Mouse (Mus musculus) CH12.LX (cell line): ENCODE data around the gene Card10. TPM values are rescaled to one million over a fixed set of nuclear protein-coding genes. Genes with fewer than 3 reads are reported as not detected.

ENCODE experiments used
- DNase-seq: peaks from one replicate; pipeline ENCODE4 v3.0.0-alpha.2; 2013; ENCODE audit errors: extremely low read depth
- H3K27ac ChIP-seq: 2 replicates; pipeline ENCODE4 v1.5.1; 2012; ENCODE audit warnings: low read depth, mild to moderate bottlenecking, control low read depth, moderate library complexity; ENCODE audit not compliant: insufficient read depth
- H3K27me3 ChIP-seq: replicated peaks from 2 replicates; pipeline ENCODE3; 2012; ENCODE audit warnings: inconsistent platforms
- H3K36me3 ChIP-seq, 2 experiments: replicated peaks in 1 of 2; 2 replicates each; pipeline versions ENCODE3 to v1.6.1; 2012; ENCODE audit warnings: inconsistent platforms in 1 of 2, low read length in 1 of 2, mild to moderate bottlenecking in 1 of 2, mixed read lengths in 1 of 2, moderate library complexity in 1 of 2; ENCODE audit not compliant: control insufficient read depth in 1 of 2, insufficient read depth in 1 of 2
- H3K4me1 ChIP-seq, 2 experiments: 2 replicates each; pipeline ENCODE4 v1.6.1; 2012; ENCODE audit warnings: inconsistent platforms in 1 of 2, moderate library complexity in 1 of 2; ENCODE audit not compliant: insufficient read depth in 2 of 2, control insufficient read depth in 1 of 2
- H3K4me2 ChIP-seq: 2 replicates; pipeline ENCODE4 v1.6.1; 2012; ENCODE audit warnings: low read depth, mild to moderate bottlenecking, control low read depth; ENCODE audit not compliant: poor library complexity, insufficient read depth, severe bottlenecking
- H3K4me3 ChIP-seq, 3 experiments: fragments of 150-350 bp in 1 of 3; sonication (generic) in 1 of 3; replicated peaks in 1 of 3; 2 replicates each; pipeline versions ENCODE3 to v1.5.1; 2011 to 2012; ENCODE audit warnings: low read depth in 2 of 3, low read length in 2 of 3, mild to moderate bottlenecking in 2 of 3, moderate library complexity in 2 of 3, control low read depth in 1 of 3, improper control_type of control experiment in 1 of 3, inconsistent platforms in 1 of 3, mixed read lengths in 1 of 3; ENCODE audit not compliant: poor library complexity in 1 of 3
- H3K79me2 ChIP-seq: replicated peaks from 2 replicates; pipeline ENCODE4 v1.6.1; 2012; ENCODE audit warnings: mild to moderate bottlenecking, moderate library complexity; ENCODE audit not compliant: control insufficient read depth, poor library complexity, insufficient read depth, severe bottlenecking; ENCODE audit errors: extremely low read depth
- H3K9ac ChIP-seq: 2 replicates; pipeline ENCODE4 v1.6.1; 2012; ENCODE audit warnings: low read depth, mild to moderate bottlenecking, control low read depth, moderate library complexity; ENCODE audit not compliant: insufficient read depth
- H3K9me3 ChIP-seq: replicated peaks from 2 replicates; pipeline ENCODE3; 2012; ENCODE audit warnings: low read length, inconsistent platforms, mixed read lengths
- BHLHE40 ChIP-seq: IDR thresholded peaks from 2 replicates; pipeline ENCODE4 v1.6.1; 2011; ENCODE audit warnings: mild to moderate bottlenecking, low read depth, low read length, improper control_type of control experiment
- CHD1 ChIP-seq: IDR thresholded peaks from 2 replicates; pipeline ENCODE4 v1.6.1; 2012; ENCODE audit warnings: low read depth, low read length, improper control_type of control experiment, inconsistent platforms
- CHD2 ChIP-seq: IDR thresholded peaks from 2 replicates; pipeline ENCODE4 v1.6.1; 2011; ENCODE audit warnings: low read length, improper control_type of control experiment
- CTCF ChIP-seq, 2 experiments: IDR thresholded peaks in 1 of 2; conservative IDR thresholded peaks in 1 of 2; 2 replicates each; pipeline ENCODE4 v1.5.1; 2011 to 2012; ENCODE audit warnings: low read depth in 2 of 2, low read length in 2 of 2, improper control_type of control experiment in 1 of 2, inconsistent platforms in 1 of 2, mild to moderate bottlenecking in 1 of 2, moderate library complexity in 1 of 2
- E2F4 ChIP-seq: IDR thresholded peaks from 2 replicates; pipeline ENCODE4 v1.6.1; 2011; ENCODE audit warnings: low read depth, low read length, improper control_type of control experiment; ENCODE audit not compliant: insufficient replicate concordance
- EP300 ChIP-seq: IDR thresholded peaks from 2 replicates; pipeline ENCODE4 v1.6.1; 2011; ENCODE audit warnings: low read length, improper control_type of control experiment
- ETS1 ChIP-seq: conservative IDR thresholded peaks from 2 replicates; pipeline ENCODE4 v1.6.1; 2012; ENCODE audit warnings: low read depth, mild to moderate bottlenecking, inconsistent platforms, low read length, improper control_type of control experiment, moderate library complexity
- HCFC1 ChIP-seq: IDR thresholded peaks from 2 replicates; pipeline ENCODE4 v1.6.1; 2012; ENCODE audit warnings: low read depth, mild to moderate bottlenecking, inconsistent platforms, low read length, improper control_type of control experiment
- JUN ChIP-seq: IDR thresholded peaks from 2 replicates; pipeline ENCODE4 v1.6.1; 2011; ENCODE audit warnings: low read depth, mild to moderate bottlenecking, low read length, improper control_type of control experiment, moderate library complexity; ENCODE audit not compliant: insufficient read depth
- JUND ChIP-seq: conservative IDR thresholded peaks from 2 replicates; pipeline ENCODE4 v1.6.1; 2011; ENCODE audit warnings: low read depth, low read length, improper control_type of control experiment
- MAFK ChIP-seq: IDR thresholded peaks from 2 replicates; pipeline ENCODE4 v1.6.1; 2011; ENCODE audit warnings: low read length, improper control_type of control experiment; ENCODE audit not compliant: insufficient replicate concordance
- MAX ChIP-seq: IDR thresholded peaks from 2 replicates; pipeline ENCODE4 v1.6.1; 2011; ENCODE audit warnings: low read length, improper control_type of control experiment
- MXI1 ChIP-seq: IDR thresholded peaks from 2 replicates; pipeline ENCODE4 v1.6.1; 2011; ENCODE audit warnings: mild to moderate bottlenecking, low read depth, low read length, improper control_type of control experiment
- MYC ChIP-seq: IDR thresholded peaks from 2 replicates; pipeline ENCODE4 v1.6.1; 2011; ENCODE audit warnings: low read depth, mild to moderate bottlenecking, improper control_type of control experiment, low read length
- NELFE ChIP-seq: IDR thresholded peaks from 2 replicates; pipeline ENCODE4 v1.6.1; 2011; ENCODE audit warnings: low read depth, low read length, improper control_type of control experiment
- POLR2AphosphoS2 ChIP-seq: IDR thresholded peaks from 2 replicates; pipeline ENCODE4 v1.6.1; 2011; ENCODE audit warnings: low read depth, low read length, improper control_type of control experiment
- RCOR1 ChIP-seq: conservative IDR thresholded peaks from 2 replicates; pipeline ENCODE4 v1.6.1; 2012; ENCODE audit warnings: low read depth, mild to moderate bottlenecking, inconsistent platforms, low read length, improper control_type of control experiment
- USF2 ChIP-seq: conservative IDR thresholded peaks from 2 replicates; pipeline ENCODE4 v1.6.1; 2011; ENCODE audit warnings: low read depth, low read length, improper control_type of control experiment
- dilution Hi-C: fragments of 300-500 bp; cut with MboI; formaldehyde crosslinking; loops from 2 replicates; pipeline ENCODE4 v1.14.3; 2020; ENCODE audit warnings: low sequenced_read_pairs; ENCODE audit not compliant: extremely low pct_unique_long_range_greater_than_20kb, extremely low pct_ligation_motif_present
- in situ Hi-C: fragments of 300-500 bp; cut with MboI; formaldehyde crosslinking; loops from 3 replicates; pipeline ENCODE4 v1.14.3; 2019; ENCODE audit warnings: low sequenced_read_pairs, low pct_ligation_motif_present, low pct_unique_long_range_greater_than_20kb, mixed read lengths
- polyA plus RNA-seq: library from polyadenylated mRNA; unstranded; fragments of >175 nt; gene quantifications from 2 replicates; pipeline ENCODE4 v1.2.1, GENCODE M21; 2012; ENCODE audit warnings: low read depth; ENCODE audit not compliant: insufficient read length
- total RNA-seq, 2 experiments: library from RNA; depleted of rRNA; stranded (reverse); fragments of 300-350 nt in 1 of 2; fragments of >200 nt in 1 of 2; gene quantifications; 2 replicates each; pipeline ENCODE4 v1.2.3; 2012 to 2014

Gene Card10
- total and polyA plus RNA-seq, 3 experiments = 0.08 TPM; not detected in 2

DNA sequence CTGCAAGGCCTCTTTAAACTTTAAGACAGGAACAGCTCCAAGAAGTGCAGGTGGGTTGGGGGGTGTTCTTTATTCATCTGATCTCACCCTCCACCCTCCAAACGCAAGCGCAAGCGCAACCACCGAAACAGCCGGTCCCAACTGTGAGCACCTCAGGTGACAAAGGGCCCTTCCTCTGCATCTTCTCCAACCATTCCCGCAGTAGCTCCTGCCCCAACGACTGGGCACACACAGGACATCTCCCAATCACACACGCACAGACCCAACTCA is 5.8 kb downstream of the Card10 start:
- TF ChIP-seq JUN (no peak), USF2 (no peak), BHLHE40 (no peak), POLR2AphosphoS2 (no peak), E2F4 (no peak), HCFC1 (no peak), MAX (no peak), RCOR1 (no peak), CTCF (conservative IDR thresholded peaks at IDR 0.05 in 1 of 2, IDR thresholded peaks at IDR 0.05 in 1 of 2; ENCODE audit: low read depth in 2 of 2, low read length in 2 of 2) (no peak), EP300 (no peak), NELFE (no peak), MXI1 (no peak), MAFK (no peak), MYC (no peak), JUND (no peak), CHD1 (no peak), ETS1 (no peak), CHD2 (no peak)
- TF ChIP-seq, all 38 proteins: peak for 0
- no peak overlapping the region for H3K9ac ChIP-seq
- H3K4me2 ChIP-seq = no peak overlapping the region
- no peaks in the 10 kb centered on the region for H3K36me3 ChIP-seq
- in situ Hi-C loops = no loop called here
- H3K4me1 ChIP-seq = no peaks in the 10 kb centered on the region
- dilution Hi-C loops = no loop called here
- no peak for DNase-seq
- H3K27ac ChIP-seq = no peak overlapping the region
- peaks cover 92% of the 10 kb centered on the region for H3K27me3 ChIP-seq
- no peaks in the 10 kb centered on the region for H3K79me2 ChIP-seq
- H3K4me3 ChIP-seq = no peak overlapping the region
- no peaks in the 10 kb centered on the region for H3K9me3 ChIP-seq

DNA sequence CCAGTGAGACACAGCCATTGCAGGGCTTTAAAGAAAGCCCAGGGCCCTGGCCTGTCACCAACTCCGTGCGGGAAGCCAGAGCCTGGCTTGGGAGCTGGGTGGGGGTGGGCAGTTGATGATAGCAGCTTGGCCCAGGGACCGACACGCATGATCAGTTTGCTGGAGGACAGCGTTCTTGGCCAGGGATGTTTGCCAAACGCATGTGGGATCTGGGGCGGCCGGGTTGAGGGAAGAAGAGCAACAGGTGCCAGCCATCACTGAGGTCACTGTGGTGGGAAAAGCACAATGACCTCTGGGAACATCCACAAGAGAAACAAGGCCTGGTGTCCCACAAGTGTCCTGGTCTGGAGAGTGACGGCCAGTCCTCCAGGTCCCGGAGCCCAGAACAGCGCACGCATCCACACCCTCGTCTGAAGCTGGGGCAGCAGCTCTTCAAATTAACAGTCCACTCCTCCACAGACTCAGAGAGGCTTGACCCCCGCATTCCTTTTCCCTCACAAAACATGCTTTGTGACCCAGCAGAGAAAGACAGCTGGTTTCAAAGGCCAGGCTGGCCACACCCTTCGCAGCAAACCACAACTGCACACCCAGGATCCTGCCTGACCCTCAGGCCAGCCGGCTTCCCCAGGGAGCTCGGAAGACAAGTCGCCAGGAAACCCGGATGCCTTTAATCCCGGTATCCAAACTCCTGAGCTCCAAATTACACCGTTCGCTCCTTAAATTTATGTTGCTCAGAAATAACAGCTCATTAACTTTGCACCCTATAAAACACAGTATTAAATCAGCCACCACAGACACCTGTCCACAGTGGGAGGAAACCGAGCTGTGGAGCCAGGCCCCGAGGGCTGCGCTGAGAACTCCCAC is 6.4 kb downstream of the Card10 start:
- dilution Hi-C loops = no loop called here
- Histone ChIP-seq H3K9me3 (no peaks in the 10 kb centered on the region), H3K36me3 (no peaks in the 10 kb centered on the region), H3K79me2 (no peaks in the 10 kb centered on the region), H3K4me2 (no peak overlapping the region), H3K4me1 (no peaks in the 10 kb centered on the region), H3K4me3 (no peak overlapping the region), H3K27me3 (peaks cover 92% of the 10 kb centered on the region), H3K9ac (no peak overlapping the region), H3K27ac (no peak overlapping the region)
- no peak for DNase-seq
- no peak for TF ChIP-seq EP300
- in situ Hi-C loops = no loop called here
